Mouse (Mus musculus) forebrain, embryonic 16.5 days (tissue): ENCODE results near the gene Ncor1. TPM values are rescaled to one million over a fixed set of nuclear protein-coding genes. Genes with fewer than 3 reads are reported as not detected.

Experiments
- ATAC-seq: fragments of 200-750 bp; cut with Nextera tagmentation; 2 replicates; pipeline ENCODE4 v1.8.0; 2017; ENCODE audit warnings: mild to moderate bottlenecking, moderate library complexity
- H3K27ac ChIP-seq: fragments of 300-500 bp; sonication (generic); 2 replicates; pipeline ENCODE4 v1.5.1; 2014; ENCODE audit warnings: low read length, control low read depth
- H3K27me3 ChIP-seq: fragments of 300-500 bp; sonication (generic); replicated peaks from 2 replicates; pipeline ENCODE4 v1.6.1; 2014; ENCODE audit warnings: low read length; ENCODE audit not compliant: control insufficient read depth, insufficient read depth
- H3K36me3 ChIP-seq: fragments of 300-500 bp; sonication (generic); 2 replicates; pipeline ENCODE4 v1.6.1; 2014; ENCODE audit not compliant: control insufficient read depth, insufficient read depth
- H3K4me1 ChIP-seq: fragments of 300-500 bp; sonication (generic); replicated peaks from 2 replicates; pipeline ENCODE4 v1.6.1; 2014; ENCODE audit warnings: low read length; ENCODE audit not compliant: control insufficient read depth, insufficient read depth
- H3K4me2 ChIP-seq: fragments of 300-500 bp; sonication (generic); 2 replicates; pipeline ENCODE4 v1.6.1; 2014; ENCODE audit warnings: mild to moderate bottlenecking, low read length, control low read depth
- H3K4me3 ChIP-seq: fragments of 300-500 bp; sonication (generic); replicated peaks from 2 replicates; pipeline ENCODE4 v1.5.1; 2014; ENCODE audit warnings: mild to moderate bottlenecking, low read length, control low read depth
- H3K9ac ChIP-seq: fragments of 300-500 bp; sonication (generic); replicated peaks from 2 replicates; pipeline ENCODE4 v1.6.1; 2014; ENCODE audit warnings: low read depth, low read length, control low read depth
- H3K9me3 ChIP-seq: fragments of 300-500 bp; sonication (generic); 2 replicates; pipeline ENCODE4 v1.6.1; 2016; ENCODE audit warnings: low read length; ENCODE audit not compliant: control insufficient read depth
- WGBS: fragments of 180-500 bp; shearing (Covaris S2); extraction: QIAGEN DNeasy Blood & Tissue Kit; methylation state at CpG from one replicate; pipeline ENCODE4 v1.1.7; 2014; 5-methylcytosine and 5-hydroxymethylcytosine counted together
- polyA plus RNA-seq: library from polyadenylated mRNA; unstranded; fragments of >200 nt; fragmentation: Nextera tagmentation; extraction: Ambion mirVana; gene quantifications from 2 replicates; pipeline ENCODE4 v1.2.1, GENCODE M21; 2015

Gene Ncor1
- polyA plus RNA-seq, 1 experiment from 2014 or later, result 186 TPM

GRCm38 (mm10) chr11:62448971-62449370 is 9.4 kb downstream of the Ncor1 start:
- no peaks in the 10 kb centered on the region for H3K27me3 ChIP-seq
- no peaks in the 10 kb centered on the region; the same call in 1 of the 2 replicates for H3K36me3 ChIP-seq
- H3K27ac ChIP-seq, result no peak overlapping the region
- no peaks in the 10 kb centered on the region for H3K9me3 ChIP-seq
- no peaks in the 10 kb centered on the region for H3K4me1 ChIP-seq
- no peak overlapping the region for H3K4me3 ChIP-seq
- H3K9ac ChIP-seq, result no peak overlapping the region
- WGBS, result 93% methylated on average over 6 of the region's 6 CpGs
- no peak overlapping the region for H3K4me2 ChIP-seq
- no peak for ATAC-seq

- WGBS, result 95% methylated on average over 3 of the region's 3 CpGs
- Histone ChIP-seq H3K4me1 (no peaks in the 10 kb centered on the region), H3K4me2 (no peak overlapping the region)
These were observed 12.5 kb downstream of the Ncor1 start for GRCm38 (mm10) chr11:62445799-62446198.

GRCm38 (mm10) chr11:62440670-62441315 is 17.5 kb downstream of the Ncor1 start:
- Histone ChIP-seq H3K9ac (no peak overlapping the region), H3K4me3 (no peak overlapping the region), H3K9me3 (no peaks in the 10 kb centered on the region), H3K4me2 (no peak overlapping the region), H3K36me3 (peaks cover 7% of the 10 kb centered on the region; the same call in 1 of the 2 replicates), H3K27me3 (no peaks in the 10 kb centered on the region), H3K4me1 (no peaks in the 10 kb centered on the region), H3K27ac (no peak overlapping the region)
- WGBS, result 94% methylated on average over 9 of the region's 9 CpGs
- no peak for ATAC-seq

More at GRCm38 (mm10) chr11:62445799-62446198, 12.5 kb downstream of the Ncor1 start:
- no peak overlapping the region for H3K9ac ChIP-seq
- H3K36me3 ChIP-seq, result no peaks in the 10 kb centered on the region
- no peak overlapping the region for H3K27ac ChIP-seq
- no peaks in the 10 kb centered on the region for H3K27me3 ChIP-seq
- no peaks in the 10 kb centered on the region for H3K9me3 ChIP-seq
- no peak overlapping the region for H3K4me3 ChIP-seq
- ATAC-seq, result no peak

GRCm38 (mm10) chr11:62432211-62432610 is 26.1 kb downstream of the Ncor1 start:
- Histone ChIP-seq H3K36me3 (peaks cover 12% of the 10 kb centered on the region), H3K27me3 (no peaks in the 10 kb centered on the region), H3K9ac (no peak overlapping the region), H3K4me1 (no peaks in the 10 kb centered on the region), H3K4me3 (no peak overlapping the region), H3K9me3 (no peaks in the 10 kb centered on the region), H3K4me2 (no peak overlapping the region), H3K27ac (no peak overlapping the region)
- no peak for ATAC-seq
- WGBS, result 96% methylated on average over 2 of the region's 2 CpGs

- no peak overlapping the region for H3K4me2 ChIP-seq
- no peak overlapping the region for H3K4me3 ChIP-seq
- H3K4me1 ChIP-seq, result no peaks in the 10 kb centered on the region
- H3K9me3 ChIP-seq, result no peaks in the 10 kb centered on the region
- H3K27ac ChIP-seq, result no peak overlapping the region
- H3K36me3 ChIP-seq, result peaks cover 8% of the 10 kb centered on the region
- no peak overlapping the region for H3K9ac ChIP-seq
- 86% methylated on average over 2 of the region's 3 CpGs for WGBS
- no peaks in the 10 kb centered on the region for H3K27me3 ChIP-seq
- no peak for ATAC-seq
These were observed 31.2 kb downstream of the Ncor1 start for GRCm38 (mm10) chr11:62427105-62427504.

GRCm38 (mm10) chr11:62426266-62426665 is 32.1 kb downstream of the Ncor1 start:
- Histone ChIP-seq H3K4me3 (no peak overlapping the region), H3K4me2 (no peak overlapping the region), H3K27me3 (no peaks in the 10 kb centered on the region), H3K9me3 (no peaks in the 10 kb centered on the region), H3K9ac (no peak overlapping the region), H3K27ac (no peak overlapping the region), H3K36me3 (peaks cover 8% of the 10 kb centered on the region), H3K4me1 (no peaks in the 10 kb centered on the region)
- WGBS, result 85% methylated on average over 5 of the region's 5 CpGs
- ATAC-seq, result no peak

- no peak overlapping the region for H3K4me3 ChIP-seq
- no peaks in the 10 kb centered on the region for H3K27me3 ChIP-seq
- no peaks in the 10 kb centered on the region for H3K4me1 ChIP-seq
- no peak overlapping the region for H3K4me2 ChIP-seq
- WGBS, result 58% methylated on average over 2 of the region's 2 CpGs
- H3K9ac ChIP-seq, result no peak overlapping the region
- H3K27ac ChIP-seq, result no peak overlapping the region
- H3K9me3 ChIP-seq, result no peaks in the 10 kb centered on the region
- peaks cover 6% of the 10 kb centered on the region for H3K36me3 ChIP-seq
- no peak for ATAC-seq
These were observed 33.8 kb downstream of the Ncor1 start for GRCm38 (mm10) chr11:62424525-62424924.

GRCm38 (mm10) chr11:62415026-62415425 is 43.3 kb downstream of the Ncor1 start:
- Histone ChIP-seq H3K9me3 (no peaks in the 10 kb centered on the region), H3K4me2 (no peak overlapping the region), H3K9ac (no peak overlapping the region), H3K36me3 (peaks cover 9% of the 10 kb centered on the region), H3K4me3 (no peak overlapping the region), H3K27ac (no peak overlapping the region), H3K4me1 (no peaks in the 10 kb centered on the region), H3K27me3 (no peaks in the 10 kb centered on the region)
- ATAC-seq, result no peak
- WGBS, result 85% methylated on average over 4 of the region's 4 CpGs

- whole genome bisulfite sequencing, result 100% methylated on average over 1 of the region's 1 CpGs
- no peak for ATAC-seq
- H3K9me3 ChIP-seq, result no peaks in the 10 kb centered on the region
- H3K4me3 ChIP-seq, result no peak overlapping the region
- H3K9ac ChIP-seq, result no peak overlapping the region
- no peak overlapping the region for H3K27ac ChIP-seq
- H3K4me2 ChIP-seq, result no peak overlapping the region
- no peaks in the 10 kb centered on the region for H3K27me3 ChIP-seq
- H3K36me3 ChIP-seq, result peaks cover 7% of the 10 kb centered on the region; the same call in 1 of the 2 replicates
- H3K4me1 ChIP-seq, result no peaks in the 10 kb centered on the region
These were observed 48.7 kb downstream of the Ncor1 start for GRCm38 (mm10) chr11:62409611-62410010.

- H3K36me3 ChIP-seq, result peaks cover 6% of the 10 kb centered on the region; the same call in 1 of the 2 replicates
- no peak for ATAC-seq
- H3K9ac ChIP-seq, result no peak overlapping the region
- H3K4me1 ChIP-seq, result no peaks in the 10 kb centered on the region
- no peak overlapping the region for H3K4me2 ChIP-seq
- H3K27me3 ChIP-seq, result no peaks in the 10 kb centered on the region
- no peaks in the 10 kb centered on the region for H3K9me3 ChIP-seq
- H3K4me3 ChIP-seq, result no peak overlapping the region
- WGBS, result 87% methylated on average over 2 of the region's 2 CpGs
- H3K27ac ChIP-seq, result no peak overlapping the region
These were observed 49.5 kb downstream of the Ncor1 start for GRCm38 (mm10) chr11:62408848-62409247.
